Mouse (Mus musculus): ENCODE results near the gene Adat2.

The Adat2 gene

GRCm38 (mm10) chr10:13552646-13553497 is at the start of gene Adat2, which contains the start of gene Pex3:
TSS of gene Adat2 (plus strand) at chr10:13552894.
TSS of gene Pex3 (minus strand) at chr10:13553142.
- peak; percentile 81 to 89 for DNase-seq

- DNase-seq, result no peak
Measured at GRCm38 (mm10) chr10:13521857-13522256, 30.8 kb upstream of the Adat2 start.

GRCm38 (mm10) chr10:13528155-13528554 is 24.5 kb upstream of the Adat2 start:
- DNase-seq, result no peak

GRCm38 (mm10) chr10:13534751-13535150 is 17.9 kb upstream of the Adat2 start:
- no peak for DNase-seq

- DNase-seq, result no peak
Measured at GRCm38 (mm10) chr10:13536706-13537105, 16.0 kb upstream of the Adat2 start.

GRCm38 (mm10) chr10:13539769-13540333 is 12.8 kb upstream of the Adat2 start:
- DNase-seq, result no peak

GRCm38 (mm10) chr10:13541721-13542120 is 11.0 kb upstream of the Adat2 start:
- DNase-seq, result no peak

- no peak for DNase-seq
Measured at GRCm38 (mm10) chr10:13553498-13553985, 848 bp downstream of the Adat2 start.

- no peak for DNase-seq
Measured at GRCm38 (mm10) chr10:13554316-13554715, 1.6 kb downstream of the Adat2 start.

GRCm38 (mm10) chr10:13560014-13560674 is 7.5 kb downstream of the Adat2 start:
- DNase-seq, result no peak

- DNase-seq, result peak; percentile 19 to 61
Measured at GRCm38 (mm10) chr10:13564364-13565079, 11.8 kb downstream of the Adat2 start.

GRCm38 (mm10) chr10:13565080-13565448 is 12.4 kb downstream of the Adat2 start:
- no peak for DNase-seq

- DNase-seq, result no peak
Measured at GRCm38 (mm10) chr10:13566393-13566792, 13.7 kb downstream of the Adat2 start.

- no peak for DNase-seq
Measured at GRCm38 (mm10) chr10:13569818-13570217, 17.1 kb downstream of the Adat2 start.

GRCm38 (mm10) chr10:13570697-13571538 is 18.2 kb downstream of the Adat2 start:
- DNase-seq, result no peak

- DNase-seq, result no peak
Measured at GRCm38 (mm10) chr10:13572003-13572402, 19.3 kb downstream of the Adat2 start.

- no peak for DNase-seq
Measured at GRCm38 (mm10) chr10:13572410-13572809, 19.7 kb downstream of the Adat2 start.

- no peak for DNase-seq
Measured at GRCm38 (mm10) chr10:13577123-13577522, 24.4 kb downstream of the Adat2 start.

- DNase-seq, result no peak
Measured at GRCm38 (mm10) chr10:13587914-13588313, 35.2 kb downstream of the Adat2 start.

GRCm38 (mm10) chr10:13592196-13592595 is 39.5 kb downstream of the Adat2 start:
- no peak for DNase-seq

GRCm38 (mm10) chr10:13593529-13593928 is 40.8 kb downstream of the Adat2 start:
- no peak for DNase-seq

GRCm38 (mm10) chr10:13596073-13596472 is 43.4 kb downstream of the Adat2 start:
- no peak for DNase-seq
